Mouse (Mus musculus): ENCODE measurements at regions not wholly inside any gene's neighbourhood (a gene's known extent, or its start where the extent isn't known, plus 50 kb on each side); places are given as distances from the start of the nearest gene placed in this dataset.

GRCm38 (mm10) chr12:106722010-106722362 lies 712.0 kb downstream of the Vrk1 start:
- TF ChIP-seq CTCF (IDR thresholded peaks at IDR 0.05; ENCODE audit: control insufficient read depth, insufficient read depth, insufficient replicate concordance, low read depth, low read length): no peak
- no peak for TF ChIP-seq POLR2A (IDR thresholded peaks at IDR 0.05; ENCODE audit: control insufficient read depth, low read depth, low read length)

Data from testis, adult 2 months (tissue).